Mouse (Mus musculus) bone marrow, adult 2 months (tissue): ENCODE results near the gene Sema4c.

Source experiments
- CTCF ChIP-seq: fragments of 200-500 bp; IDR thresholded peaks from 2 replicates; pipeline ENCODE4 v1.5.1; 2011; ENCODE audit warnings: low read length, control low read depth; ENCODE audit not compliant: control insufficient read depth, insufficient read depth
- POLR2A ChIP-seq: fragments of 200-500 bp; IDR thresholded peaks from 2 replicates; pipeline ENCODE4 v1.6.1; 2011; ENCODE audit warnings: low read depth, mild to moderate bottlenecking, control low read depth, low read length, borderline replicate concordance; ENCODE audit not compliant: control insufficient read depth

DNA sequence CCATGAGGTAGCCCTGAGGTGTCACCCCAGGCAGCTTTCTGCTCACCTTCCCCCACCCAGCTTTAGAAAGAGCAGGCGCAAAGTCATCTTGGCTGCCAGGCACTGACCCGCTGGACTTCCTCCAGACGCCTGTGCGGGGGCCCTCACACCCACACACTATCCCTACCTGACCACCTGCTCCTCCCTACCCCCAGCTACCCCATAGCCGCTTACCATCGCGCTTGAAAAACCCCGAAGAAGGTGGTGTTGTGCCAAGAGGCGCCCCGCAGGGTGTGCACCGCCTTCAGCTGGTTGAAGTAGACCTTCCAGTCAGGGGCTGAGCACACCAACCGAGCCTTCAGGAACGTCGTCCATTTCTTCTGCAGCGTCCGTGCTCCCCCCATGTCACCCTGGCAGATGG, 5.6 kb downstream of the Sema4c start:
- TF ChIP-seq POLR2A (no peak), CTCF (no peak)
